Mouse (Mus musculus) ES-E14 (cell line): Measurements from ENCODE around the gene Atp5s. TPM values are rescaled to one million over a fixed set of nuclear protein-coding genes. Genes with fewer than 3 reads are reported as not detected.

ENCODE experiments used
- DNase-seq: peaks from one replicate; pipeline ENCODE4 v3.0.0-alpha.2; 2013; ENCODE audit warnings: low read depth, low spot score
- H3K27ac ChIP-seq: 2 replicates; pipeline ENCODE4 v1.5.1; 2012; ENCODE audit warnings: low read depth, mild to moderate bottlenecking, low read length, moderate library complexity, mixed read lengths; ENCODE audit not compliant: poor library complexity, insufficient read depth, severe bottlenecking
- H3K36me3 ChIP-seq: 2 replicates; pipeline ENCODE4 v1.6.1; 2012; ENCODE audit warnings: mild to moderate bottlenecking, low read length, moderate library complexity, mixed read lengths; ENCODE audit not compliant: control insufficient read depth, poor library complexity, insufficient read depth, severe bottlenecking
- H3K4me1 ChIP-seq, 2 experiments: fragments of 150-350 bp in 1 of 2; sonication (generic) in 1 of 2; 2 replicates each; pipeline ENCODE4 v1.6.1; 2012; ENCODE audit warnings: low read length in 2 of 2, mild to moderate bottlenecking in 1 of 2, mixed read lengths in 1 of 2; ENCODE audit not compliant: control insufficient read depth in 2 of 2, insufficient read depth in 2 of 2, poor library complexity in 1 of 2
- H3K4me3 ChIP-seq, 2 experiments: fragments of 150-350 bp in 1 of 2; sonication (generic) in 1 of 2; 2 replicates each; pipeline ENCODE4 v1.5.1; 2012; ENCODE audit warnings: low read length in 2 of 2, low read depth in 1 of 2, mild to moderate bottlenecking in 1 of 2, mixed read lengths in 1 of 2; ENCODE audit not compliant: insufficient read depth in 1 of 2, poor library complexity in 1 of 2, severe bottlenecking in 1 of 2
- H3K9ac ChIP-seq: 2 replicates; pipeline ENCODE4 v1.6.1; 2012; ENCODE audit warnings: low read depth, mild to moderate bottlenecking, low read length, mixed read lengths; ENCODE audit not compliant: poor library complexity, insufficient read depth, severe bottlenecking
- H3K9me3 ChIP-seq: fragments of 150-350 bp; sonication (generic); 2 replicates; pipeline ENCODE4 v1.6.1; 2012; ENCODE audit warnings: low read depth, mild to moderate bottlenecking, low read length; ENCODE audit not compliant: control insufficient read depth, insufficient read depth
- CHD2 ChIP-seq: IDR thresholded peaks from 2 replicates; pipeline ENCODE4 v1.6.1; 2014; ENCODE audit warnings: mild to moderate bottlenecking, low read depth, low read length, inconsistent platforms
- HCFC1 ChIP-seq: IDR thresholded peaks from 2 replicates; pipeline ENCODE4 v1.6.1; 2012; ENCODE audit warnings: low read length, inconsistent platforms, borderline replicate concordance; ENCODE audit not compliant: insufficient read depth
- MAFK ChIP-seq: IDR thresholded peaks from 2 replicates; pipeline ENCODE4 v1.6.1; 2014; ENCODE audit warnings: mild to moderate bottlenecking, low read depth, low read length, inconsistent platforms; ENCODE audit not compliant: insufficient read depth
- ZC3H11A ChIP-seq: IDR thresholded peaks from 2 replicates; pipeline ENCODE4 v1.6.1; 2012; ENCODE audit warnings: low read depth, mild to moderate bottlenecking, inconsistent platforms, low read length, borderline replicate concordance
- ZNF384 ChIP-seq: IDR thresholded peaks from 2 replicates; pipeline ENCODE4 v1.6.1; 2012; ENCODE audit warnings: low read depth, low read length, inconsistent platforms
- in situ Hi-C, 2 experiments: fragments of 600-800 bp; cut with MboI; formaldehyde crosslinking; loops; one replicate each; pipeline ENCODE4 v1.15.1; 2025; ENCODE audit warnings: low sequenced_read_pairs in 2 of 2, inconsistent platforms in 1 of 2; ENCODE audit not compliant: unreplicated experiment in 2 of 2
- total RNA-seq: library from RNA; depleted of rRNA; stranded (reverse); fragments of 300-350 nt; gene quantifications from 2 replicates; pipeline ENCODE4 v1.2.3, GENCODE M21; 2012; rRNA removed

Gene Atp5s
- total RNA-seq, 1 experiment, result 7.9 TPM

- in situ Hi-C loops, result no loop called here
- H3K9ac ChIP-seq, result 0 out of 2 replicates have a peak within 1 kb of the TSS, but pooled peaks have one; percentile 10
- no peak for TF ChIP-seq ZNF384
- TF ChIP-seq ZC3H11A, result no peak
- no peak for TF ChIP-seq CHD2
- TF ChIP-seq MAFK, result no peak
- TF ChIP-seq HCFC1, result no peak
- H3K4me3 ChIP-seq, result peak within 1 kb of the TSS; percentile 50 to 61
- no peak for DNase-seq
- H3K36me3 ChIP-seq, result no peaks in the 10 kb centered on the region
- H3K9me3 ChIP-seq, result no peaks in the 10 kb centered on the region
- 0 out of 4 replicates have a peak, but pooled peaks cover 0 to 3% of the 10 kb centered on the region in 2 experiments for H3K4me1 ChIP-seq
- no peak within 1 kb of the TSS for H3K27ac ChIP-seq
Observed at GRCm38 (mm10) chr12:69790530-69791505, 66.1 kb downstream of the Atp5s start, which contains the start of gene Cdkl1. TSS of gene Cdkl1 (minus strand) at chr12:69791267.

Other genes with a start within 250 kb of the Atp5s start
- gene Vcpkmt, start 141.9 kb upstream of the Atp5s start, total RNA-seq, result 6.9 and 7.5 TPM in 2 replicates
- 3.5 and 6.9 TPM in 2 replicates for gene Sos2, start 43.1 kb upstream of the Atp5s start, total RNA-seq
- gene L2hgdh, start 77 bp upstream of the Atp5s start, total RNA-seq, result 23.3 and 28.2 TPM in 2 replicates
- 0.90 and 3.0 TPM in 2 replicates for gene Cdkl1, start 66.3 kb downstream of the Atp5s start, total RNA-seq
- 2.5 and 5.8 TPM in 2 replicates for gene Atl1, start 167.7 kb downstream of the Atp5s start, total RNA-seq
- gene Map4k5, start 168.2 kb downstream of the Atp5s start, total RNA-seq, result 22.5 and 29.8 TPM in 2 replicates